Mouse (Mus musculus): ENCODE results near the gene Csrnp3.
"Not testable (repeated sequence)": the region's sequence is repeated elsewhere in the genome, so short reads cannot be mapped to it uniquely, and the experiment has no call there.

Csrnp3 gene

DNA sequence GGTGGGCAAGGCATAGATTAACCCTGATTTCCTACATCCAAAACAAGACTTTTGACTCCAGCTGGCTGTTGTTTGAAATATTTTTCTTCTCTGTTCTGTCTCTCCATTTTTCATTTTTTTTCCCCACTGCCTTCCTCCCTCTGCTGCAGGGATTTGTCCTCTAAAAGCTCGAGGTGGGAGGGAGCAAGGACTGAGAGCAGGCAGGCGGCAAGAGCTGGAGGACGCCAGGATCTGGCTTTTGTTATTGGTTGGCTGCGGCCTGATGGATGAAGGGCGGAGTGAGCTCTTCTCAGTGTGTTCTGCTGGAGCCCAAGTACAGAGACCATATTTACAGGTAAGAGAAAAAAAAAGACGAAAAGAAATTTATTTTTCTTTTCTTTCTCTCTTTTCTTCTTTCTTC is at the start of gene Csrnp3:
TSS of gene Csrnp3 (plus strand) at position 217 of the 400 bp plus-strand sequence.
- DNase-seq (ENCODE audit: low spot score): peak; percentile 11

- DNase-seq (ENCODE audit: low spot score): no peak
Measured at GRCm38 (mm10) chr2:65801054-65801709, 44.4 kb upstream of the Csrnp3 start.

DNA sequence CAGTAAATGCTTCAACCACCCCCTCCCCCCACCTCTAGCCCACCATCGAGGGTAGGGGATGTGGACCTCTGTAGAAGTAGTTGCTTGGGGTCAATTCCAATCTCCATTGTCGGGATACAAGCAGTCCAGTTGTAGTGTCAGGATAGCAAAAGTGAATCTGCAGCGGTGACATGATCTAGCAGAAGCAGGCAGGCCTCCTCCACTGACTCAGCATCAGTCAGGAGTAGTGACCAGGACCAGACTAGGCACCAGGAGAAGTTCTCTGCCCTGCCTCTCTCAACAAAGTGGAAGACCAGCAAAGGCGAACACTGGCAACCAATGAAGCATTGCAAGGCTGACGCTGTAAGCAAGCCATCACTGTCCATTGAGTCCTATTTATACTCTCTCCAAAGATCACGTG is 39.0 kb upstream of the Csrnp3 start:
- no peak for DNase-seq (ENCODE audit: low spot score)

GRCm38 (mm10) chr2:65811203-65811602 is 34.4 kb upstream of the Csrnp3 start:
- DNase-seq (ENCODE audit: low spot score): not testable (repeated sequence)

- peak; percentile 6 for DNase-seq (ENCODE audit: low spot score)
Measured at GRCm38 (mm10) chr2:65818080-65818796, 27.3 kb upstream of the Csrnp3 start.

DNA sequence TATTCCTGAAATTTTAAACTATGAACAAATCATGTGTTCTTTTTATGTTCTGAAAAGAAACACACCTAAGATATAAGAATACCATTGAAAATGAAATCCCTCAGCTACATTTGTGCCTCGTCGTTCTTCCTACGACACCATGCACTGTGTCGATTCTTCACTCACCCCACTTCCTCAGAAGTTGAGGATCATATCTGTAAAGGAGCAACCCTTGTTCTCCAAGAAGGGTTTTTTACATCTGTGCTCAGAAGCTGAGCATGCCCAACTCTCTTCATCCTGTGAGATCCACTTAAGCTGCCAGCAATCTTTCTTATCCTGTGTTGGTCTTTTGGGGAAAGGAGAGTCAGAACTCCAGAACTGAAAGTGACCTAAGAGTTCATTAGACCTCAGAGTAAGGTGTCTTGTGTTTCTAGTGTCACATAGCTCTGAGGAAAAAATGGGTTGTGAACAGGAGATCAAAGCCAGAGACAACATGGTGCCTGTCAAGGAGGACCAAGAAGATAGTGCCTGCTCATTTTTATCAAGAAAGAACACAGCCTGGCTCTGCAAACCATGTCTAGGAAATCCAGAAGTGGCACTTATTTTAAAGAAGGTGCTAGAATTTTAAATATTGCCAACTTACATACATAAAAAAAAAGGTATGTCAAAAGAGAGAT is 25.3 kb upstream of the Csrnp3 start:
- no peak for DNase-seq (ENCODE audit: low spot score)

DNA sequence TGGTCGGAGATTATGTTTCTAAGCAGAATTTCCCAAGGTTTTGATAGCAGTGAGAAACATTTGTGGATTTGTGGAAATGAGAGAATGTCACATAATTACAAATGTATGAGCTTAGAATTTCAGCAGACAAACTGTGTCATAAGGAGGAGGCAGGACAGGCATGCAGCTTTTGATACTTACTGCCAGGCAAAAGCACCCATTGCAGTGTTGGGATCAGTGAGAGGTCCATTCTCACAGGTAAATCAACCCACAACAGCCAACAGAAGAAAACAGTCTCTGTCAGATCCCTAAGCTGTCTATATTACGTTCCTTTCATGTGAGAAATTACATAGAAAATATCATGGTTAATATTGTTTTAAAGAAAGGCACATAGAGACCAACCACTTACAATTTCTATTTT is 19.3 kb upstream of the Csrnp3 start:
- DNase-seq (ENCODE audit: low spot score): no peak

GRCm38 (mm10) chr2:65826801-65827200 is 18.8 kb upstream of the Csrnp3 start:
- DNase-seq (ENCODE audit: low spot score): no peak

GRCm38 (mm10) chr2:65828699-65829098 is 16.9 kb upstream of the Csrnp3 start:
- DNase-seq (ENCODE audit: low spot score): no peak

GRCm38 (mm10) chr2:65832738-65833395 is 12.7 kb upstream of the Csrnp3 start:
- no peak for DNase-seq (ENCODE audit: low spot score)

DNA sequence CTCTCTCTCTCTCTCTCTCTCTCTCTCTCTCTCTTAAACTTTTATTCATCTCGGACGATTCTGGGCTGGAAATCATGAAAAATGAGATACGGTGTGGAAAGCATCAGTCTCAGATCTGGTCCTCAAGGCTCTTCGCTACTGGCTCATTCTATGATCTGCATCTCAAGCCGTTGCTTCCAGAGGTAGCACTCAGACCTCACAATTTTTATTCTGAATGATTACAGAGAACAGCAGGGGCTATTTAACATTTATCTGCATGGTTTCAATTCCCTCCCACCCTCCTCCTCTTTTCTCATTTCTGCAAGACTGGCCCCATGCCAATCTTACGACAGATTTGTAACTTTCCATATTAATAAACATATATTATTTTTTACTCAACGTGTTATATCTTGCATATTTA is 12.1 kb upstream of the Csrnp3 start:
- DNase-seq (ENCODE audit: low spot score): no peak

DNA sequence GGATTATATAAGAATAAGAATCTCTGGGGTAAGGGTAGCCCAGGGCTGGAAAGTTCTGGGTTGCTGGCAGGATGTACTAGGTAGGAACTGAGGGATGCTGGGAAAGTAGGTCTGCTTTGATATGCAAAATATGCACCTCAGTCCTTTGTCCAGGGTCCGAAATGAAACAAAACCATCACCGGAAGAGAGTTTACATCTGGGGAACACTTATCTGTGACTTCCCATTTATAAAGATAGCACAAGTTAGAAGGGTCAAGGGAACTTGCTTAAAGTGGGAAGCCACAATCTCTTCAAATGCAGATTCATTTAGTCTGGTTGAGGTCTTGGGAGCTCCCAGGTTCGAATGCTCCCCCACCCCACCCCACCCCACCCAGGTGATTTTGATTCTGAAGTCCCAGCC is 4.0 kb upstream of the Csrnp3 start:
- no peak for DNase-seq (ENCODE audit: low spot score)

DNA sequence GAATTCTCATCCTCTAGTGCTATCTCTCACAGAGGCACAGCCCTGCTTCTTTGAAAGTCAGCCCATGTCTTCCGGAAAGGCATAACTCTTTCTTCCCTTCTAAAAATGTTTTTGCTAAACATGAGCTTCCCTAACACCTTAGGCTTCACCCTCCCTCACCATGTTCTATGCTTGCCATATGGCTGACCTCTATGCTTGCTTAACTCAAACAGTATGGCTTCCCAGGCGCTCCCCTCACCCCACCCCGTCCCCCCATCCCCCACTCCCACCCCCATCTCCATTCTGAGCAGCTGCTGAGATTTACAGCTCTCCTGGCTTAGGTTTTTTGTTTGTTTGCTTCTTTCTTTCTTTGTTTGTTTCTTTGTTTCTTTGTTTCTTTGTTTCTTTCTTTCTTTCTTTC is 3.2 kb upstream of the Csrnp3 start:
- no peak for DNase-seq (ENCODE audit: low spot score)

- DNase-seq (ENCODE audit: low spot score): no peak
Measured at GRCm38 (mm10) chr2:65846000-65846755, 611 bp downstream of the Csrnp3 start.

GRCm38 (mm10) chr2:65847463-65848110 is 2.0 kb downstream of the Csrnp3 start:
- no peak for DNase-seq (ENCODE audit: low spot score)

DNA sequence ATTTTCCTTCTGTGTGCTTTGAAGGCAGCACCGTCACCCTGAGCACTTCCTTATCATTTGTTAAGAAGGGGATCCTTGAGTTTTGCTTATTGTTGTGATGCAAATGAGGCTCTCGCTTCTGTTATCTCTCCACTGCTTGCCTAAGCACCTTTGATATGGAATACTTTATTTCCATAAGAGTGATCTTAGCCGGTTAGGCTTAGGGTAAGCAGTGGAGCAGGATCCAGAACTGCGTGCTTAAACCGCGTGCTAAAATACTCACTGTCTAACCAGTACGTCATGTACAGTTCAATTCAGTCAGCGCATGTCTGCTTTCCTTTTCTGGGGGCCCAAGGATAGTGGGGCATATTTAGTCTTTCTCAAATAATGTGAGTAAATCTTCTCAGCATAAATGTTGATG is 3.1 kb downstream of the Csrnp3 start:
- no peak for DNase-seq (ENCODE audit: low spot score)

GRCm38 (mm10) chr2:65850282-65850681 is 4.7 kb downstream of the Csrnp3 start:
- DNase-seq (ENCODE audit: low spot score): not testable (repeated sequence)

DNA sequence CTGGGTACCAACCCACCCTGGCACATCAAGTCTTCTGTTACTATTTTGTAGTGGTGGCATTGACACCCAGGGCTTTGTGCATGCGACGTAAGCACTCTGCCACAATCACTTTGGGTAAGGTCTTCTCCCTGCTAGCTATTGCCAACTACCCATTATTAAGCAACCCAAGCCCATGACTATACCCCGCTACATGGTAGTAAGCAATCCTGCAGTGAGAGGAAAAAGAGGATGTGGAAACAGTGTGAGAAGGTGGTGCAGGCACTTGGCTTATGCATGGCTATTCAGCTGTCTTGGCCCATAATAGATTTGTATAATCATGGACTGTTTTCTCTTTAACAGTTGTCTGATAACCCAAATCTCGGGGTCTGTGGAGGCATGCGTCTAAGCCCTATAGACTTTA is 11.2 kb downstream of the Csrnp3 start:
- DNase-seq (ENCODE audit: low spot score): no peak

- DNase-seq (ENCODE audit: low spot score): no peak
Measured at GRCm38 (mm10) chr2:65859767-65860727, 14.5 kb downstream of the Csrnp3 start.

- no peak for DNase-seq (ENCODE audit: low spot score)
Measured at GRCm38 (mm10) chr2:65864778-65865339, 19.3 kb downstream of the Csrnp3 start.

Data from urinary bladder, postnatal 14 days (tissue).